Mouse (Mus musculus) stomach, embryonic 16.5 days (tissue): Measurements from ENCODE around the gene Ldlr. TPM values are rescaled to one million over a fixed set of nuclear protein-coding genes. Genes with fewer than 3 reads are reported as not detected.

Experiments used
- ATAC-seq: fragments of 200-750 bp; cut with Nextera tagmentation; 2 replicates; pipeline ENCODE4 v1.8.0; 2017; ENCODE audit warnings: moderate number of reproducible peaks, moderate TSS enrichment; ENCODE audit not compliant: insufficient read depth, low FRiP score
- H3K27ac ChIP-seq: fragments of 300-500 bp; sonication (generic); 2 replicates; pipeline ENCODE4 v1.5.1; 2014; ENCODE audit warnings: low read length
- H3K27me3 ChIP-seq: fragments of 300-500 bp; sonication (generic); 2 replicates; pipeline ENCODE4 v1.6.1; 2014; ENCODE audit warnings: low read length, control low read depth, mixed read lengths; ENCODE audit not compliant: control insufficient read depth, insufficient read depth
- H3K36me3 ChIP-seq: fragments of 300-500 bp; sonication (generic); 2 replicates; pipeline ENCODE4 v1.6.1; 2014; ENCODE audit warnings: low read length; ENCODE audit not compliant: control insufficient read depth, insufficient read depth
- H3K4me1 ChIP-seq: fragments of 300-500 bp; sonication (generic); 2 replicates; pipeline ENCODE4 v1.6.1; 2014; ENCODE audit warnings: low read length, control low read depth, mixed read lengths; ENCODE audit not compliant: control insufficient read depth, insufficient read depth
- H3K4me2 ChIP-seq: fragments of 300-500 bp; sonication (generic); 2 replicates; pipeline ENCODE4 v1.6.1; 2014; ENCODE audit warnings: low read depth, low read length, mixed read lengths
- H3K4me3 ChIP-seq: fragments of 300-500 bp; sonication (generic); replicated peaks from 2 replicates; pipeline ENCODE4 v1.5.1; 2014; ENCODE audit warnings: mild to moderate bottlenecking, low read length
- H3K9ac ChIP-seq: fragments of 300-500 bp; sonication (generic); 2 replicates; pipeline ENCODE4 v1.6.1; 2014; ENCODE audit warnings: low read length
- H3K9me3 ChIP-seq: fragments of 300-500 bp; sonication (generic); replicated peaks from 2 replicates; pipeline ENCODE4 v1.6.1; 2016; ENCODE audit warnings: low read length, control low read depth; ENCODE audit not compliant: control insufficient read depth
- WGBS: fragments of 180-500 bp; shearing (Covaris S2); extraction: QIAGEN DNeasy Blood & Tissue Kit; methylation state at CpG from one replicate; pipeline ENCODE4 v1.1.7; 2014; 5-methylcytosine and 5-hydroxymethylcytosine counted together
- polyA plus RNA-seq: library from polyadenylated mRNA; unstranded; fragments of >200 nt; fragmentation: Nextera tagmentation; extraction: Ambion mirVana; gene quantifications from 2 replicates; pipeline ENCODE4 v1.2.1, GENCODE M21; 2015

Gene Ldlr
- polyA plus RNA-seq, 1 experiment from 2014 or later, result 62.2 TPM

DNA sequence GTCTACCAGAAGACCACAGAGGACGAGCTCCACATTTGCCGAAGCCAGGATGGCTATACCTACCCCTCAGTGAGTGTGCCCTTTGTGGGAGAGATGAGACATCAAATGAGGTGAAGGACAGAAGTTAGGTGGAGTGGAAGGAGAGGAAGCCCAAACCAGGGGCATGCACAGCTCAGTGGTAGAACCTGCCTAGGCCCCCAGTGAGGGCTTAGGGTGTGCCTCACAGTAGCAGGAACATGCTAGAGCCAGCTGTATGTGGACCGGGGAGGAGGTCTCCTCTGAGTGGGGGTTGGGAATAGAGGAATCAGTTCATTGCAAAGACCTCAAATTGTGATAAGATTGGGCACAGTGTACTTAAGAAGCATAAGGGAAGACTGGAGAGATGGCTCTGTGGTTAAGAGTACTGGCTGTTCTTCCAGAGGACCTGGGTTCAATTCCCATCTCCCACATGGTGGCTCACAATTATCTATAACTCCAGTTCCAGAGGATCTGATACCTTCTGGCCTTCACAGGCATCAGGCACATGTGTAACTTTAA lies 24.0 kb downstream of the Ldlr start:
- Histone ChIP-seq H3K36me3 (peaks cover 38% of the 10 kb centered on the region), H3K27me3 (no peaks in the 10 kb centered on the region), H3K4me2 (no peak overlapping the region), H3K9me3 (no peaks in the 10 kb centered on the region), H3K27ac (no peak overlapping the region), H3K4me1 (0 out of 2 replicates have a peak, but pooled peaks cover 4% of the 10 kb centered on the region), H3K9ac (no peak overlapping the region), H3K4me3 (no peak overlapping the region)
- WGBS, result 86% methylated on average over 3 of the region's 3 CpGs
- no peak for ATAC-seq

DNA sequence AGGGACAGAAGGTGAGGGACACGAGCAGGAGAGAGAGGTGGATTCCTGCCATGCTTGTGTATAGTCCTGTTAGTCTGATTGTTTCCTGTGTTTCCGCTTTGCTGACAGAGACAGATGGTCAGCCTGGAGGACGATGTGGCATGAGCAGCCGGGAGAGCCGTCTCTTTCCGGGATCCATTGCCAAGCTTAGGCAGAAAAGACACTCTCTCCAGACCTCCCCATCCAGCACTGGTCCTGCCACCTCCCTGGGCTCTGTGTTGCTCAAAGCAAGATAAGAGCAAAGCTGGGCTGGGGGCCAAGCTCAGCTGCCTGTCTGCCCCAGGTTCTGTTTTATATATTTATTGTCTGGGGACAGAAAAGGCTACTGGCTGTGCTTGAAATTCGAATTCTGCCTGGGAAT lies 24.8 kb downstream of the Ldlr start:
- H3K4me1 ChIP-seq, result peaks cover 9% of the 10 kb centered on the region; the same call in 1 of the 2 replicates
- peak; percentile 19; the same call in 1 of the 2 replicates for ATAC-seq
- peaks cover 33% of the 10 kb centered on the region for H3K36me3 ChIP-seq
- no peak overlapping the region for H3K27ac ChIP-seq
- no peak overlapping the region for H3K4me3 ChIP-seq
- WGBS, result 37% methylated on average over 7 of the region's 7 CpGs
- no peaks in the 10 kb centered on the region for H3K9me3 ChIP-seq
- no peaks in the 10 kb centered on the region for H3K27me3 ChIP-seq
- H3K4me2 ChIP-seq, result no peak overlapping the region
- no peak overlapping the region for H3K9ac ChIP-seq

DNA sequence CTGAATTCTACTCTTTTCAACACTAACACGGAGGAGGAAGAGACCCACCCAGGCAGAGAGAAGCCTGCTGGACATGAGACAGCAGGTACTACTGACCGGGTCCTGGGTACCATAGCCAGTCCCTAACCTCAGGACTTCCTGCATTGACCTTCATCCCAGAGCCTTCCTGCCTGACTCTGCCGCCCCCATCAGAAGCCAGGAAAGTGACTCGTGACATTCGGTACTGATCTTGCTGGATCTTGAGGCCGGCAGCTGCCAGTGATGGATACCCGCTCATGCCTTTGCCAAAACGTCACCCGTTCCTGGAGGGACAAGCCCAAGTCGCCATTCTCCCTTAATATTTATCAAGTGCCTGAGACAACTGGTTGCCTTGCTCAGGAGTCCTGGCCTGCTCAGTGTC lies 25.2 kb downstream of the Ldlr start:
- Histone ChIP-seq H3K27me3 (no peaks in the 10 kb centered on the region), H3K4me3 (no peak overlapping the region), H3K4me1 (peaks cover 10% of the 10 kb centered on the region), H3K27ac (no peak overlapping the region), H3K9me3 (no peaks in the 10 kb centered on the region), H3K36me3 (peaks cover 33% of the 10 kb centered on the region), H3K4me2 (no peak overlapping the region), H3K9ac (no peak overlapping the region)
- 77% methylated on average over 10 of the region's 10 CpGs for WGBS
- ATAC-seq, result no peak

DNA sequence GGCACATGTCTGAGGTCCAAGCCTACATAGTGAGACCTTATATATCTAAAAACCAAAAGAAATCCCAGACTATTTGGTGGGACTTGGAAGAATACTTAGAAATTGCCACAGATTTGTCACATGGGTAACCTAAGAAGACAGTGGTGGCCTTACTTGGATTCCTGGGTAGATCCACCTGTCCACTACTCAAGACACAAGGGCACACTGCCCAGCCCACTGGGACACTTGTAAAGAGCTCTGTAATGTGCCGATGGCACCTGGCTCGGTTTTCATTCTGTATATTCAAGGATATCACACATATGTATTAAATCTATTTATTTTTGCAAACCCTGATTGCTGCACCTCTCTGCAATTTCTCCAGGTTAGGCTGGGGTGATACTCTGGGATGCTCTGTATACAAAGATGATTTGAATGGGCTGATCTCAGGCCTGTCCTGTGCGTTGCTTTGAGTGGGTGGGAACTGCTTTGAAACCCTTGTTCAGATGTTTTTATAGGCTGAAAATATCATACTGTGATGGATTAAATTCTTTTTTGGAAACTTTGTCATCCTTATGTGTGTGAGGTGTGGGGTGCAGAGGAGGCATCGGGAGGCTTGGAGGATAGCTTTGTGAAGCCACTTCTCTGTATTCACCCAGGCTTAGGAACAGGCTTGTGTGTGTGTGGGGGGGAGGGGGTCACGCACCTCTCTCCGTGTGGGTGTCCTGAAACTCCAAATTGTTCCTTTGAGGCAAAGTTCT lies 26.3 kb downstream of the Ldlr start:
- WGBS, result 84% methylated on average over 6 of the region's 6 CpGs
- H3K9ac ChIP-seq, result no peak overlapping the region; the same call in 1 of the 2 replicates
- H3K4me2 ChIP-seq, result no peak overlapping the region
- H3K27ac ChIP-seq, result no peak overlapping the region
- no peaks in the 10 kb centered on the region for H3K27me3 ChIP-seq
- no peaks in the 10 kb centered on the region for H3K9me3 ChIP-seq
- no peak for ATAC-seq
- H3K4me3 ChIP-seq, result no peak overlapping the region
- H3K36me3 ChIP-seq, result peaks cover 30% of the 10 kb centered on the region
- H3K4me1 ChIP-seq, result peaks cover 19% of the 10 kb centered on the region

DNA sequence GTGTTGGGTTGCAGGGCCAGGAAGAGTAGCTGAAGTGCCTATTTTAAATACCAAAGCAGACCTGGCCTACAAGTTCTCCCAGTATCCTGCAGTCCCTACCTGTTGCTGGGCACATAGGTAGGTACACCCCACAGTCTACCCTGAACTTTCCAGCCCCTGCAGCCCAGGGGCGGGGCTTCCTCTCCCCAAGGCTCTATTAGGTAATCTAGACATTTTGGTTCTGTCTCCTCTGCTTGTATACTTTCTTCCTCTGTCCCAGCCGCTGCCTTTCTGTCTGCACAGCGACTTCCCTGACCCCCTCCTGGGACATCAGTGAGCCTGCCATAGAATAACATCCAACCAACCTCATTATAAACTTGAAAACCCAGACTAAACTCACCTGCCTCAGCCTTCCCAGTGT lies 27.1 kb downstream of the Ldlr start:
- Histone ChIP-seq H3K4me1 (peaks cover 19% of the 10 kb centered on the region), H3K4me3 (no peak overlapping the region), H3K27ac (no peak overlapping the region; the same call in 1 of the 2 replicates), H3K9me3 (no peaks in the 10 kb centered on the region), H3K4me2 (no peak overlapping the region), H3K27me3 (no peaks in the 10 kb centered on the region), H3K9ac (no peak overlapping the region), H3K36me3 (peaks cover 27% of the 10 kb centered on the region)
- WGBS, result 76% methylated on average over 3 of the region's 3 CpGs
- ATAC-seq, result no peak

DNA sequence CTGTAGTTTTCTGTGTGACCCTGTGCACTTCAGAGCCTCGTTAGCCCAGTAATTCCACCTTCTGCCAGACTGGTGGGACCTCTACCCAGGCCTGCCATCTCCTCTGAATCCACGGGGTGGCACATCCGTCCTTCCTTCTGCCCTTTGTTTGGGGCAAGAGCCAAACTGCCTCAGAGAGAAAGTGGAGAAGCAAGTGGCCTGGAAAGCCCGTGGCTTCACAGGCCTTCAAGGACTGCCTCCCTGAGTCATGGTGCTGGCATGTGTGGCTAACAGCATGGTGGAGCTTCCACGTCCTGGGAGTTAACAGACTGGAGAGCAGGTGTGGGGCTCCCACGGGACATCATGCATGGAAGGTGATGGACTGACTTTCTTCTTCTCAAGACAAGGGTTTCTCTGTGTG lies 28.1 kb downstream of the Ldlr start:
- Histone ChIP-seq H3K27ac (no peak overlapping the region), H3K9me3 (no peaks in the 10 kb centered on the region), H3K4me3 (no peak overlapping the region), H3K36me3 (peaks cover 19% of the 10 kb centered on the region; the same call in 1 of the 2 replicates), H3K4me2 (no peak overlapping the region), H3K27me3 (no peaks in the 10 kb centered on the region), H3K4me1 (peaks cover 19% of the 10 kb centered on the region), H3K9ac (no peak overlapping the region)
- 64% methylated on average over 6 of the region's 6 CpGs for WGBS
- ATAC-seq, result no peak

DNA sequence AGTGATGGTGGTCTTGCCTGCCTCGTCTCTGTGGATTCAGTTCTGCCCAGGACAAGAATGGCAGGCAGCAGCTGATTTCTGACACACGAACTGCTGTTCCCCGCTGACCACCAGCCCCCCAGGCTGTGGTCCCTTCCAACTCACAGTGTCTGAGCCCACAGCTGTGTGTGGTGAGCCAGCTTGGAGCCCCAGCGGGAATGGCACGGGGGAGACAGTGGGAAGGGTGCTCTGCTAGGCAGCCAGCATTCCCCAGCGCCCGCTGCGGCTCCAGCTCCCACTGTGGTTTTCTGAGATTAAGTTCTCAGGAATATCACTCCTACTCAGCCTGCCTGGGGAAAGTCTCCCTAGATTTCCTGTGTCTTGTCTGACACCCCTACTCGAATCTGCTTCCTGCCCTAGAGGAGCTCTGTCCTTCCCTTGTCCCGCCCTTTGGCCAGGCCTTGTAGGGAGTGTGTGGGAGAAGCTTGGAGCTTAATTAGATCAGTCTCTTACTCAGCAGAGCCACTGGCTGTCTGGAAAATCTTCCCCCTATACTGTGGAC lies 29.0 kb downstream of the Ldlr start:
- 45% methylated on average over 10 of the region's 10 CpGs for WGBS
- Histone ChIP-seq H3K9me3 (no peaks in the 10 kb centered on the region), H3K4me3 (no peak overlapping the region), H3K4me1 (peaks cover 19% of the 10 kb centered on the region), H3K27me3 (no peaks in the 10 kb centered on the region), H3K36me3 (peaks cover 18% of the 10 kb centered on the region), H3K27ac (peak overlapping the region; percentile 71), H3K4me2 (no peak overlapping the region), H3K9ac (peak overlapping the region; percentile 54; the same call in 1 of the 2 replicates)
- peak; percentile 18; the same call in 1 of the 2 replicates for ATAC-seq

DNA sequence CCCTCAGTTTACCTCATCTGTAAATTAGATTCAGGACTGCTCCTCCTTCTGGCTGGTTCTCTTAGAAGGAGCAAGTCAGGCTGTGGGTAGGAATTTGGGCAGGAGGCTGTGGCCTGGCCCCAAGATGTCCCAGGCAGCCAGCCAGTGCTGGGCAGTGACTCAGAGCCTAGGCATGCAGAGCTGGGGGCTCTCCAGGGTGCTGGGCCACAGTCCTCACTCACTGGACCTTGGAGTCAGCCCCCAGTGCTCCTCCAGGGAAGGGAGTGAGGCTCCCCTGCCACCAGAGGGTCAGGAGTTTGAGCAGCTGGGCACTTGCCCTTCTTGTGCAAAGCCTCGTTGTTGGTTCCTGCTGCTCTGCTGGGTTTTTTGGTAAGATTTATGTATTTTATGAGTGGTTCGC lies 30.7 kb downstream of the Ldlr start:
- peak; percentile 59 for ATAC-seq
- WGBS, result 60% methylated on average over 2 of the region's 2 CpGs
- peak overlapping the region; percentile 32; the same call in 1 of the 2 replicates for H3K9ac ChIP-seq

More for the DNA sequence above, 30.7 kb downstream of the Ldlr start:
- no peak overlapping the region for H3K4me3 ChIP-seq
- no peaks in the 10 kb centered on the region for H3K9me3 ChIP-seq
- peaks cover 12% of the 10 kb centered on the region; the same call in 1 of the 2 replicates for H3K36me3 ChIP-seq
- H3K27ac ChIP-seq, result peak overlapping the region; percentile 55
- H3K4me2 ChIP-seq, result no peak overlapping the region
- H3K27me3 ChIP-seq, result no peaks in the 10 kb centered on the region
- peaks cover 25% of the 10 kb centered on the region for H3K4me1 ChIP-seq
